Mouse (Mus musculus) left cerebral cortex, adult 2 months (tissue): ENCODE data around the gene Stil. TPM values are rescaled to one million over a fixed set of nuclear protein-coding genes. Genes with fewer than 3 reads are reported as not detected.

ENCODE experiments used
- DNase-seq, 2 experiments: peaks; one replicate each; pipeline ENCODE4 v3.0.0; 2021 to 2022; ENCODE audit warnings: low spot score in 2 of 2, mixed read lengths in 1 of 2; ENCODE audit errors: extremely low spot score in 1 of 2
- H3K27ac ChIP-seq: fragments of 200-600 bp; 2 replicates; pipeline ENCODE4 v1.8.1; 2022
- H3K4me3 ChIP-seq: fragments of 200-600 bp; 2 replicates; pipeline ENCODE4 v1.8.1; 2022
- CTCF ChIP-seq: fragments of 200-600 bp; IDR thresholded peaks from 2 replicates; pipeline ENCODE4 v1.8.1; 2022; ENCODE audit warnings: antibody characterized with exemption, mild to moderate bottlenecking, moderate library complexity
- intact Hi-C: fragments of 180-260 bp; cut with DNase I; formaldehyde crosslinking; loops from one replicate; pipeline ENCODE4 v1.15.1; 2025
- total RNA-seq, 2 experiments: library from RNA; stranded (reverse); gene quantifications; 2 replicates each; pipeline ENCODE4 v1.2.3; 2021

Gene Stil
- total RNA-seq, 2 experiments from 2014 or later, result 0.36 to 0.98 TPM

DNA sequence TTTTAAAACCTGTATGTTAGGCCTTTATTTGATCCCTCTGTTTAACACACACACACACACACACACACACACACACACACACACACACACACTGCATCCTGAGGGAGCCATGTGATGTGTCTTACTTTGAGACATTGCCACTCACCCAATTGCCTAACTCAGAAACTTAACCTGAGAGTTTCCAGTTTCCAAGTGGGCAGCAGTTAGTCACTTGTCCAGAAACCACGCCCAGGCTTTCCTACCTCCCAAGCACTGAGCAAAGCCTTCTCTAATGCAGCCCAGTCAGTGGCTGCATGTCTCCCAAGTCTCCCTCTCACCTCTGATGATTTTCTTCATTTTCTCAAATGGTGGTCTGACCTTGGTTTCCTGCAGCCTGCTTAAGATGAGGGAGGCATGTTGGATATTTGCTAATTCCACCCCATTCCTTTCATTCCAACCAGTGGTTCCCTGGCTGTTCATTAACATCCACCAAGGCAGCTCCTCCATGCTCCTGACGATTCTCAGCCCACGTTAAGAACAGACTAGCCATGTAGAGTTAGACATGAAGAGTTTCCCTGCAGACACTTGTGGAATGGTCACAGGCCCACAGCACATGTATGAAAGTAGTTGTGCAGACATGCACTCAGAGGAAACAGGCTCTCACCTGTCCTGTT is 86.9 kb downstream of the Stil start:
- no peak for TF ChIP-seq CTCF
- no peak overlapping the region for H3K4me3 ChIP-seq
- no peak overlapping the region for H3K27ac ChIP-seq
- intact Hi-C loops, result no loop called here
- DNase-seq, result no peak

GRCm38 (mm10) chr4:115088611-115089338 is 88.8 kb downstream of the Stil start, which contains the start of gene Pdzk1ip1:
Pdzk1ip1 (plus strand) TSS chr4:115088708.
- no peak for TF ChIP-seq CTCF
- Histone ChIP-seq H3K27ac (no peak within 1 kb of the TSS), H3K4me3 (no peak within 1 kb of the TSS)
- intact Hi-C loops, result no loop called here
- DNase-seq, result no peak

GRCm38 (mm10) chr4:115090592-115090991 is 90.6 kb downstream of the Stil start:
- intact Hi-C loops, result no loop called here
- Histone ChIP-seq H3K4me3 (no peak overlapping the region), H3K27ac (no peak overlapping the region)
- DNase-seq, result no peak
- no peak for TF ChIP-seq CTCF

DNA sequence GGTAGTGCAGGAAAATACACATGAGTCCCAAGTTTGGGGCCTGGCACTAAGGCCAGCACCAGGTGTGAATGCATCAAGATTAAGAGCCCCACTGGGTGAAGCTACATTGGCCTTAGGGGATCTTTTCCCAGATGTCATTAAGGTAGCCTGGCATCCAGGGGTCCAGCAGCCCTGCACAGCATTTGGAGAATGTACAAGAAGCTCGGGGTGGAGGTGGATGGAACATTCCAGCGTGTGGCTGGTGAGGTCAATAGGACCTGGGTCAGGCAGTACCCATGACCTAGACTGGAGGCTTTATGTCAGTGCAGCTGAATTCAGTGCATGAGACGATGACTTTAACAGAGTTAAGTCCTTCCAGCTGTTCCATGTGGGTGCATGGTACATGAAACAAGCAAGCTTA is 91.8 kb downstream of the Stil start:
- no peak for TF ChIP-seq CTCF
- no peak overlapping the region for H3K27ac ChIP-seq
- no peak for DNase-seq
- no peak overlapping the region for H3K4me3 ChIP-seq
- intact Hi-C loops, result no loop called here

Other genes with a start within 250 kb of the Stil start
- not detected for gene Gm12830, start 178.4 kb upstream of the Stil start, total RNA-seq
- gene Foxd2, start 91.3 kb upstream of the Stil start, total RNA-seq, result under 1 TPM; 0.35 to 0.63 TPM
- not detected for gene Foxe3, start 74.1 kb upstream of the Stil start, total RNA-seq
- gene Cmpk1, start 12.9 kb upstream of the Stil start, total RNA-seq, result 10 to 100 TPM; 74.5 to 79.6 TPM
- gene Tal1, start 56.3 kb downstream of the Stil start, total RNA-seq, result 1 to 10 TPM; 1.5 TPM
- gene Pdzk1ip1, start 88.5 kb downstream of the Stil start, total RNA-seq, result under 1 TPM in 1 of 2 experiments, not detected in 1; 0.75 TPM
- gene Cyp4x1, start 134.1 kb downstream of the Stil start, total RNA-seq, result 10 to 100 TPM; 12.7 to 14.6 TPM
- not detected for gene Cyp4a29, start 241.9 kb downstream of the Stil start, total RNA-seq